Mouse (Mus musculus) heart, embryonic 12.5 days (tissue): ENCODE data around the gene Sertad3. TPM values are rescaled to one million over a fixed set of nuclear protein-coding genes. Genes with fewer than 3 reads are reported as not detected.

ENCODE experiments used
- ATAC-seq: fragments of 200-750 bp; cut with Nextera tagmentation; 2 replicates; pipeline ENCODE4 v1.8.0; 2017; ENCODE audit warnings: moderate TSS enrichment, moderate library complexity; ENCODE audit not compliant: insufficient number of reproducible peaks, low FRiP score
- H3K27ac ChIP-seq: fragments of 300-500 bp; sonication (generic); 2 replicates; pipeline ENCODE4 v1.5.1; 2016; ENCODE audit warnings: mild to moderate bottlenecking, moderate library complexity; ENCODE audit not compliant: poor library complexity, severe bottlenecking
- H3K27me3 ChIP-seq: fragments of 300-500 bp; sonication (generic); replicated peaks from 2 replicates; pipeline ENCODE4 v1.6.1; 2016; ENCODE audit warnings: mild to moderate bottlenecking, moderate library complexity
- H3K36me3 ChIP-seq: fragments of 300-500 bp; sonication (generic); 2 replicates; pipeline ENCODE4 v1.6.1; 2016; ENCODE audit warnings: mild to moderate bottlenecking, moderate library complexity
- H3K4me1 ChIP-seq: fragments of 300-500 bp; sonication (generic); replicated peaks from 2 replicates; pipeline ENCODE4 v1.6.1; 2016; ENCODE audit warnings: mild to moderate bottlenecking
- H3K4me2 ChIP-seq: fragments of 300-500 bp; sonication (generic); 2 replicates; pipeline ENCODE4 v1.6.1; 2016; ENCODE audit warnings: mild to moderate bottlenecking, moderate library complexity
- H3K4me3 ChIP-seq: fragments of 300-500 bp; sonication (generic); 2 replicates; pipeline ENCODE4 v1.5.1; 2016; ENCODE audit warnings: mild to moderate bottlenecking
- H3K9ac ChIP-seq: fragments of 300-500 bp; sonication (generic); 2 replicates; pipeline ENCODE4 v1.6.1; 2016; ENCODE audit warnings: mild to moderate bottlenecking, moderate library complexity
- H3K9me3 ChIP-seq: fragments of 300-500 bp; sonication (generic); replicated peaks from 2 replicates; pipeline ENCODE4 v1.6.1; 2016; ENCODE audit warnings: mild to moderate bottlenecking, moderate library complexity
- WGBS: fragments of 180-500 bp; shearing (Covaris S2); methylation state at CpG from one replicate; pipeline ENCODE4 v1.1.7; 2016; 5-methylcytosine and 5-hydroxymethylcytosine counted together
- polyA plus RNA-seq: library from polyadenylated mRNA; unstranded; fragments of >200 nt; fragmentation: Nextera tagmentation; extraction: Ambion mirVana; gene quantifications from 2 replicates; pipeline ENCODE4 v1.2.1, GENCODE M21; 2016

The Sertad3 gene
- polyA plus RNA-seq, 1 experiment from 2014 or later: 22.8 TPM

GRCm38 (mm10) chr7:27467648-27468047 lies 5.9 kb upstream of the Sertad3 start:
- ATAC-seq: no peak
- H3K4me1 ChIP-seq: peaks cover 8% of the 10 kb centered on the region; the same call in 1 of the 2 replicates
- H3K4me3 ChIP-seq: no peak overlapping the region
- no peaks in the 10 kb centered on the region for H3K9me3 ChIP-seq
- H3K4me2 ChIP-seq: no peak overlapping the region
- H3K36me3 ChIP-seq: 0 out of 2 replicates have a peak, but pooled peaks cover 3% of the 10 kb centered on the region
- H3K27me3 ChIP-seq: no peaks in the 10 kb centered on the region
- H3K9ac ChIP-seq: no peak overlapping the region
- H3K27ac ChIP-seq: no peak overlapping the region; the same call in 1 of the 2 replicates
- 38% methylated on average over 4 of the region's 4 CpGs for WGBS

- WGBS: 91% methylated on average over 11 of the region's 11 CpGs
- Histone ChIP-seq H3K9me3 (no peaks in the 10 kb centered on the region), H3K4me2 (no peak overlapping the region), H3K9ac (no peak overlapping the region), H3K36me3 (peaks cover 10% of the 10 kb centered on the region), H3K27ac (no peak overlapping the region), H3K27me3 (no peaks in the 10 kb centered on the region), H3K4me3 (no peak overlapping the region), H3K4me1 (peaks cover 15% of the 10 kb centered on the region)
- no peak for ATAC-seq
Observed at GRCm38 (mm10) chr7:27471390-27472120, 2.0 kb upstream of the Sertad3 start.

- Histone ChIP-seq H3K4me1 (peaks cover 13% of the 10 kb centered on the region), H3K9ac (peak overlapping the region; percentile 59; the same call in 1 of the 2 replicates), H3K36me3 (peaks cover 18% of the 10 kb centered on the region), H3K27me3 (no peaks in the 10 kb centered on the region), H3K9me3 (no peaks in the 10 kb centered on the region), H3K27ac (peak overlapping the region; percentile 91), H3K4me2 (peak overlapping the region; percentile 68), H3K4me3 (peak overlapping the region; percentile 82)
- 24% methylated on average over 7 of the region's 7 CpGs for WGBS
- no peak for ATAC-seq
Observed at GRCm38 (mm10) chr7:27472596-27472995, 972 bp upstream of the Sertad3 start.

- whole genome bisulfite sequencing: under 1% methylated on average over 34 of the region's 34 CpGs
- H3K27ac ChIP-seq: peak overlapping the region; percentile 91
Observed at GRCm38 (mm10) chr7:27473835-27474489, 394 bp downstream of the Sertad3 start.

GRCm38 (mm10) chr7:27474490-27474954 lies 954 bp downstream of the Sertad3 start:
- Histone ChIP-seq H3K4me1 (peaks cover 11% of the 10 kb centered on the region), H3K36me3 (peaks cover 23% of the 10 kb centered on the region), H3K27ac (peak overlapping the region; percentile 91), H3K9me3 (no peaks in the 10 kb centered on the region), H3K9ac (peak overlapping the region; percentile 84), H3K27me3 (no peaks in the 10 kb centered on the region), H3K4me2 (peak overlapping the region; percentile 68), H3K4me3 (peak overlapping the region; percentile 82)
- under 1% methylated on average over 23 of the region's 23 CpGs for WGBS
- peak; percentile 87 for ATAC-seq

More at GRCm38 (mm10) chr7:27473835-27474489, 394 bp downstream of the Sertad3 start:
- H3K27me3 ChIP-seq: no peaks in the 10 kb centered on the region
- ATAC-seq: no peak
- peak overlapping the region; percentile 84 for H3K9ac ChIP-seq
- H3K4me3 ChIP-seq: peak overlapping the region; percentile 82
- peaks cover 11% of the 10 kb centered on the region for H3K4me1 ChIP-seq
- H3K9me3 ChIP-seq: no peaks in the 10 kb centered on the region
- H3K36me3 ChIP-seq: peaks cover 23% of the 10 kb centered on the region
- peak overlapping the region; percentile 68 for H3K4me2 ChIP-seq

GRCm38 (mm10) chr7:27475596-27475995 lies 2.0 kb downstream of the Sertad3 start:
- Histone ChIP-seq H3K9me3 (no peaks in the 10 kb centered on the region), H3K36me3 (peaks cover 23% of the 10 kb centered on the region), H3K4me3 (peak overlapping the region; percentile 82), H3K27ac (peak overlapping the region; percentile 44; the same call in 1 of the 2 replicates), H3K9ac (peak overlapping the region; percentile 37; the same call in 1 of the 2 replicates), H3K4me2 (peak overlapping the region; percentile 68), H3K4me1 (peaks cover 11% of the 10 kb centered on the region), H3K27me3 (no peaks in the 10 kb centered on the region)
- no peak for ATAC-seq
- 79% methylated on average over 2 of the region's 2 CpGs for WGBS

GRCm38 (mm10) chr7:27476098-27476635 lies 2.6 kb downstream of the Sertad3 start:
- no peaks in the 10 kb centered on the region for H3K27me3 ChIP-seq
- H3K9me3 ChIP-seq: no peaks in the 10 kb centered on the region
- ATAC-seq: no peak
- WGBS: 90% methylated on average over 14 of the region's 14 CpGs
- peaks cover 16% of the 10 kb centered on the region for H3K4me1 ChIP-seq
- no peak overlapping the region for H3K27ac ChIP-seq
- no peak overlapping the region for H3K9ac ChIP-seq
- peaks cover 23% of the 10 kb centered on the region for H3K36me3 ChIP-seq
- H3K4me2 ChIP-seq: no peak overlapping the region
- H3K4me3 ChIP-seq: no peak overlapping the region

- no peak overlapping the region for H3K9ac ChIP-seq
- no peaks in the 10 kb centered on the region for H3K9me3 ChIP-seq
- 73% methylated on average over 7 of the region's 7 CpGs for WGBS
- H3K27ac ChIP-seq: no peak overlapping the region
- H3K4me2 ChIP-seq: no peak overlapping the region
- no peak for ATAC-seq
- no peak overlapping the region for H3K4me3 ChIP-seq
- peaks cover 23% of the 10 kb centered on the region for H3K36me3 ChIP-seq
- peaks cover 21% of the 10 kb centered on the region for H3K4me1 ChIP-seq
- H3K27me3 ChIP-seq: no peaks in the 10 kb centered on the region
Observed at GRCm38 (mm10) chr7:27478561-27478960, 5.0 kb downstream of the Sertad3 start.

GRCm38 (mm10) chr7:27479750-27480149 lies 6.2 kb downstream of the Sertad3 start:
- H3K27me3 ChIP-seq: no peaks in the 10 kb centered on the region
- peaks cover 23% of the 10 kb centered on the region for H3K36me3 ChIP-seq
- H3K9me3 ChIP-seq: no peaks in the 10 kb centered on the region
- ATAC-seq: no peak
- H3K27ac ChIP-seq: no peak overlapping the region
- H3K4me3 ChIP-seq: no peak overlapping the region
- no peak overlapping the region for H3K4me2 ChIP-seq
- peaks cover 21% of the 10 kb centered on the region for H3K4me1 ChIP-seq
- H3K9ac ChIP-seq: no peak overlapping the region
- 83% methylated on average over 1 of the region's 1 CpGs for WGBS

- no peak overlapping the region for H3K9ac ChIP-seq
- no peak overlapping the region for H3K4me3 ChIP-seq
- H3K36me3 ChIP-seq: peaks cover 23% of the 10 kb centered on the region
- H3K27me3 ChIP-seq: no peaks in the 10 kb centered on the region
- H3K27ac ChIP-seq: peak overlapping the region; percentile 86
- H3K4me1 ChIP-seq: peaks cover 18% of the 10 kb centered on the region
- H3K9me3 ChIP-seq: no peaks in the 10 kb centered on the region
- WGBS: 72% methylated on average over 3 of the region's 3 CpGs
- peak overlapping the region; percentile 70; the same call in 1 of the 2 replicates for H3K4me2 ChIP-seq
- ATAC-seq: no peak
Observed at GRCm38 (mm10) chr7:27480506-27480905, 6.9 kb downstream of the Sertad3 start.
